Mouse (Mus musculus) forebrain, embryonic 11.5 days (tissue): ENCODE data around the gene Cpa1. TPM values are rescaled to one million over a fixed set of nuclear protein-coding genes. Genes with fewer than 3 reads are reported as not detected.
A peak's percentile ranks its signal among the peaks of the same experiment; 100 is the strongest.

Experiments
- ATAC-seq: fragments of 200-750 bp; cut with Nextera tagmentation; replicated peaks from 2 replicates; pipeline ENCODE4 v1.8.0; 2017; ENCODE audit warnings: moderate TSS enrichment; ENCODE audit not compliant: low FRiP score
- DNase-seq: peaks from one replicate; pipeline ENCODE4 v3.0.0-alpha.2; 2017; ENCODE audit warnings: low spot score
- H3K27ac ChIP-seq: fragments of 300-500 bp; sonication (generic); 2 replicates; pipeline ENCODE4 v1.5.1; 2014; ENCODE audit warnings: low read depth, low read length
- H3K27me3 ChIP-seq: fragments of 300-500 bp; sonication (generic); 2 replicates; pipeline ENCODE4 v1.6.1; 2014; ENCODE audit warnings: mild to moderate bottlenecking, low read length, mixed read lengths; ENCODE audit not compliant: control insufficient read depth, insufficient read depth
- H3K36me3 ChIP-seq: fragments of 300-500 bp; sonication (generic); 2 replicates; pipeline ENCODE4 v1.6.1; 2014; ENCODE audit warnings: mild to moderate bottlenecking, low read length, moderate library complexity, mixed read lengths; ENCODE audit not compliant: control insufficient read depth, insufficient read depth
- H3K4me1 ChIP-seq: fragments of 300-500 bp; sonication (generic); replicated peaks from 2 replicates; pipeline ENCODE4 v1.6.1; 2014; ENCODE audit warnings: low read length, mixed read lengths; ENCODE audit not compliant: control insufficient read depth, insufficient read depth
- H3K4me2 ChIP-seq: fragments of 300-500 bp; sonication (generic); 2 replicates; pipeline ENCODE4 v1.6.1; 2014; ENCODE audit warnings: low read depth, mild to moderate bottlenecking, low read length, moderate library complexity, mixed read lengths; ENCODE audit not compliant: severe bottlenecking
- H3K4me3 ChIP-seq: fragments of 300-500 bp; sonication (generic); 2 replicates; pipeline ENCODE4 v1.5.1; 2014; ENCODE audit warnings: low read depth, low read length
- H3K9ac ChIP-seq: fragments of 300-500 bp; sonication (generic); 2 replicates; pipeline ENCODE4 v1.6.1; 2014; ENCODE audit warnings: low read length
- H3K9me3 ChIP-seq: fragments of 300-500 bp; sonication (generic); 2 replicates; pipeline ENCODE4 v1.6.1; 2016; ENCODE audit warnings: low read length, mixed read lengths; ENCODE audit not compliant: control insufficient read depth
- WGBS: fragments of 180-500 bp; shearing (Covaris S2); extraction: QIAGEN DNeasy Blood & Tissue Kit; methylation state at CpG from one replicate; pipeline ENCODE4 v1.1.7; 2014; 5-methylcytosine and 5-hydroxymethylcytosine counted together
- polyA plus RNA-seq: library from polyadenylated mRNA; unstranded; fragments of >200 nt; fragmentation: Nextera tagmentation; extraction: Ambion mirVana; gene quantifications from 2 replicates; pipeline ENCODE4 v1.2.1, GENCODE M21; 2014

Cpa1 gene
- polyA plus RNA-seq, 1 experiment from 2014 or later = 0.16 TPM

- Histone ChIP-seq H3K9me3 (no peaks in the 10 kb centered on the region), H3K4me2 (peak overlapping the region; percentile 44), H3K4me3 (peak overlapping the region; percentile 6; the same call in 1 of the 2 replicates), H3K27me3 (no peaks in the 10 kb centered on the region), H3K36me3 (no peaks in the 10 kb centered on the region), H3K4me1 (peaks cover 35% of the 10 kb centered on the region), H3K9ac (peak overlapping the region; percentile 32; the same call in 1 of the 2 replicates), H3K27ac (peak overlapping the region; percentile 86)
- DNase-seq = peak; percentile 84
- 2% methylated on average over 12 of the region's 13 CpGs for WGBS
- peak; percentile 57 for ATAC-seq
These were observed 21.7 kb upstream of the Cpa1 start for GRCm38 (mm10) chr6:30617020-30617958.

- DNase-seq (peak; percentile 84), ATAC-seq (peak; percentile 83)
- Histone ChIP-seq H3K9ac (peak overlapping the region; percentile 51), H3K27me3 (no peaks in the 10 kb centered on the region), H3K4me2 (peak overlapping the region; percentile 44), H3K27ac (peak overlapping the region; percentile 86), H3K36me3 (no peaks in the 10 kb centered on the region), H3K9me3 (no peaks in the 10 kb centered on the region), H3K4me1 (peaks cover 35% of the 10 kb centered on the region), H3K4me3 (peak overlapping the region; percentile 6; the same call in 1 of the 2 replicates)
- 2% methylated on average over 18 of the region's 18 CpGs for WGBS
These were observed 20.9 kb upstream of the Cpa1 start for GRCm38 (mm10) chr6:30617959-30618590.

- Histone ChIP-seq H3K9me3 (no peaks in the 10 kb centered on the region), H3K27ac (peak overlapping the region; percentile 86), H3K4me3 (no peak overlapping the region), H3K4me2 (peak overlapping the region; percentile 15; the same call in 1 of the 2 replicates), H3K9ac (peak overlapping the region; percentile 14), H3K36me3 (no peaks in the 10 kb centered on the region), H3K4me1 (peaks cover 35% of the 10 kb centered on the region), H3K27me3 (no peaks in the 10 kb centered on the region)
- DNase-seq = peak; percentile 56
- no peak for ATAC-seq
- WGBS = 22% methylated on average over 6 of the region's 6 CpGs
These were observed 20.3 kb upstream of the Cpa1 start for GRCm38 (mm10) chr6:30618735-30619134.

GRCm38 (mm10) chr6:30619606-30620005 lies 19.4 kb upstream of the Cpa1 start:
- no peak overlapping the region for H3K4me3 ChIP-seq
- H3K4me1 ChIP-seq = peaks cover 32% of the 10 kb centered on the region
- DNase-seq (no peak), ATAC-seq (no peak)
- H3K27me3 ChIP-seq = no peaks in the 10 kb centered on the region
- no peaks in the 10 kb centered on the region for H3K9me3 ChIP-seq
- H3K4me2 ChIP-seq = no peak overlapping the region
- H3K27ac ChIP-seq = peak overlapping the region; percentile 86
- no peaks in the 10 kb centered on the region for H3K36me3 ChIP-seq
- no peak overlapping the region for H3K9ac ChIP-seq
- 63% methylated on average over 5 of the region's 5 CpGs for WGBS

- WGBS = 87% methylated on average over 4 of the region's 4 CpGs
These were observed 18.4 kb upstream of the Cpa1 start for GRCm38 (mm10) chr6:30620591-30620990.

GRCm38 (mm10) chr6:30620994-30621393 lies 18.0 kb upstream of the Cpa1 start:
- Histone ChIP-seq H3K27me3 (no peaks in the 10 kb centered on the region), H3K36me3 (no peaks in the 10 kb centered on the region), H3K9ac (no peak overlapping the region), H3K4me3 (no peak overlapping the region), H3K9me3 (no peaks in the 10 kb centered on the region), H3K4me2 (no peak overlapping the region), H3K4me1 (peaks cover 22% of the 10 kb centered on the region), H3K27ac (no peak overlapping the region)
- 91% methylated on average over 6 of the region's 6 CpGs for WGBS
- DNase-seq (no peak), ATAC-seq (no peak)

More at GRCm38 (mm10) chr6:30620591-30620990, 18.4 kb upstream of the Cpa1 start:
- H3K9ac ChIP-seq = no peak overlapping the region
- H3K4me2 ChIP-seq = no peak overlapping the region
- no peak overlapping the region for H3K4me3 ChIP-seq
- no peaks in the 10 kb centered on the region for H3K9me3 ChIP-seq
- no peak for ATAC-seq
- H3K27me3 ChIP-seq = no peaks in the 10 kb centered on the region
- peaks cover 26% of the 10 kb centered on the region for H3K4me1 ChIP-seq
- H3K36me3 ChIP-seq = no peaks in the 10 kb centered on the region
- no peak overlapping the region for H3K27ac ChIP-seq
- DNase-seq = no peak

- Histone ChIP-seq H3K36me3 (no peaks in the 10 kb centered on the region), H3K4me1 (peaks cover 14% of the 10 kb centered on the region), H3K9ac (no peak overlapping the region), H3K9me3 (no peaks in the 10 kb centered on the region), H3K4me3 (no peak overlapping the region), H3K4me2 (no peak overlapping the region), H3K27ac (no peak overlapping the region), H3K27me3 (no peaks in the 10 kb centered on the region)
- DNase-seq (no peak), ATAC-seq (no peak)
- WGBS = 88% methylated on average over 4 of the region's 4 CpGs
These were observed 17.0 kb upstream of the Cpa1 start for GRCm38 (mm10) chr6:30621986-30622389.

- Histone ChIP-seq H3K27ac (no peak overlapping the region), H3K4me2 (no peak overlapping the region), H3K9ac (no peak overlapping the region), H3K4me1 (peaks cover 1% of the 10 kb centered on the region; the same call in 1 of the 2 replicates), H3K4me3 (no peak overlapping the region), H3K27me3 (no peaks in the 10 kb centered on the region), H3K36me3 (no peaks in the 10 kb centered on the region), H3K9me3 (no peaks in the 10 kb centered on the region)
- 96% methylated on average over 9 of the region's 9 CpGs for WGBS
- ATAC-seq (no peak), DNase-seq (no peak)
These were observed 14.3 kb upstream of the Cpa1 start for GRCm38 (mm10) chr6:30624763-30625162.
